Mouse (Mus musculus): ENCODE data around the gene A930004D18Rik. TPM values are rescaled to one million over a fixed set of nuclear protein-coding genes. Genes with fewer than 3 reads are reported as not detected.

Gene A930004D18Rik
- polyA plus RNA-seq, 1 experiment from 2014 or later, result 9.8 TPM

DNA sequence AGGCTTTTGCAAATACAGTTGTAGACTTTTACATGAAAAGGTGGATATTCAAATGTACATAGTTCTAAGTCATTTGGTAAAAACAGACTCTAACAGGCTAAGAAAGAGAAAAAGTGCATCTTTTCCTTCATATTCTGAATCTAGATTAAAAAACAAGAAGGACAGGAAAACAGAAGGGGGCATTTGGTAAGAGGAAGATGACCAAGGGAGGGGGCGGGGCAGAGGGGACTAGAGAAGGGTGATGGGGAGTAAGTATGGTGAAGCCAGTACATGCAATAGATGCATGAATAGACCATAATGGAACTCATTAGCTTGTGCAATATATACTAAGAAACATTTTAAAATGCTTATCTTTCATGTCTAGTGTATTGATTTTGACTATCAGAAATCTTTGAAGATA lies 22.9 kb upstream of the A930004D18Rik start:
- no peaks in the 10 kb centered on the region for H3K9me3 ChIP-seq (ENCODE audit: control insufficient read depth, low read length)
- ATAC-seq, result no peak
- no peaks in the 10 kb centered on the region for H3K36me3 ChIP-seq (ENCODE audit: control insufficient read depth, insufficient read depth, low read length)
- H3K9ac ChIP-seq (ENCODE audit: low read depth, low read length), result no peak overlapping the region
- WGBS, result 81% methylated on average over 1 of the region's 1 CpGs
- H3K4me3 ChIP-seq (ENCODE audit: low read length), result no peak overlapping the region
- H3K4me2 ChIP-seq (ENCODE audit: low read depth, low read length), result no peak overlapping the region
- H3K27ac ChIP-seq (ENCODE audit: low read length), result no peak overlapping the region
- no peaks in the 10 kb centered on the region for H3K27me3 ChIP-seq (replicated peaks; ENCODE audit: control insufficient read depth, insufficient read depth, low read length)
- H3K4me1 ChIP-seq (ENCODE audit: control insufficient read depth, insufficient read depth, low read length), result no peaks in the 10 kb centered on the region

DNA sequence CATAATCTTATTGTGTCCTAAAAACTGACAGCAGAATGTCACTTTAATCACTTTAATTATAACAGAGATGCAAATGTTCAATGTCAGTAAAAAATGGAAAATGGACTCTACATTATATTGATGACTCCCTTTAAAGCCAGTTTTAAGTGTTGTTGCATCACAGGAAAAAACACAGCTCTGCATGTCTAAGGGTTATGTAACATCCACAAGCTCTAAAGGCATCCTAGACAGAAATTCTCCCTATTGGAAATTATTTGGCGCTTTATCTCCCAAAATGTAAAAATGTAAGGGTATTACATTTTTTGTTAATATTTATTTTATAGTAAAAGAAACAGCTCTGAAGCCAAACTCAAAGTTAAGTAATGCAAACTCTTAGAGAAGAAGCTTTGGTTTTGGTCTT lies 22.4 kb upstream of the A930004D18Rik start:
- no peak for ATAC-seq
- Histone ChIP-seq H3K9ac (ENCODE audit: low read depth, low read length) (no peak overlapping the region), H3K27me3 (replicated peaks; ENCODE audit: control insufficient read depth, insufficient read depth, low read length) (no peaks in the 10 kb centered on the region), H3K36me3 (ENCODE audit: control insufficient read depth, insufficient read depth, low read length) (no peaks in the 10 kb centered on the region), H3K4me1 (ENCODE audit: control insufficient read depth, insufficient read depth, low read length) (no peaks in the 10 kb centered on the region), H3K9me3 (ENCODE audit: control insufficient read depth, low read length) (no peaks in the 10 kb centered on the region), H3K27ac (ENCODE audit: low read length) (no peak overlapping the region), H3K4me3 (ENCODE audit: low read length) (no peak overlapping the region), H3K4me2 (ENCODE audit: low read depth, low read length) (no peak overlapping the region)
- WGBS, result 89% methylated on average over 1 of the region's 1 CpGs

- WGBS, result 46% methylated on average over 2 of the region's 2 CpGs
- no peak overlapping the region for H3K9ac ChIP-seq (ENCODE audit: low read depth, low read length)
- ATAC-seq, result no peak
- H3K4me2 ChIP-seq (ENCODE audit: low read depth, low read length), result no peak overlapping the region
- H3K4me3 ChIP-seq (ENCODE audit: low read length), result no peak overlapping the region
- no peaks in the 10 kb centered on the region for H3K9me3 ChIP-seq (ENCODE audit: control insufficient read depth, low read length)
- no peaks in the 10 kb centered on the region for H3K27me3 ChIP-seq (replicated peaks; ENCODE audit: control insufficient read depth, insufficient read depth, low read length)
- 0 out of 2 replicates have a peak, but pooled peaks cover under 1% of the 10 kb centered on the region for H3K4me1 ChIP-seq (ENCODE audit: control insufficient read depth, insufficient read depth, low read length)
- no peak overlapping the region for H3K27ac ChIP-seq (ENCODE audit: low read length)
- H3K36me3 ChIP-seq (ENCODE audit: control insufficient read depth, insufficient read depth, low read length), result no peaks in the 10 kb centered on the region
Observed at GRCm38 (mm10) chr2:18059063-18059462, 21.5 kb upstream of the A930004D18Rik start.

- Histone ChIP-seq H3K4me2 (ENCODE audit: low read depth, low read length) (peak overlapping the region; percentile 92), H3K9ac (ENCODE audit: low read depth, low read length) (peak overlapping the region; percentile 94), H3K4me3 (ENCODE audit: low read length) (peak overlapping the region; percentile 62), H3K36me3 (ENCODE audit: control insufficient read depth, insufficient read depth, low read length) (no peaks in the 10 kb centered on the region), H3K4me1 (ENCODE audit: control insufficient read depth, insufficient read depth, low read length) (0 out of 2 replicates have a peak, but pooled peaks cover 3% of the 10 kb centered on the region), H3K27ac (ENCODE audit: low read length) (peak overlapping the region; percentile 100), H3K9me3 (ENCODE audit: control insufficient read depth, low read length) (no peaks in the 10 kb centered on the region), H3K27me3 (replicated peaks; ENCODE audit: control insufficient read depth, insufficient read depth, low read length) (no peaks in the 10 kb centered on the region)
- no peak for ATAC-seq
- 27% methylated on average over 9 of the region's 9 CpGs for WGBS
Observed at GRCm38 (mm10) chr2:18058146-18058708, 20.7 kb upstream of the A930004D18Rik start.

- WGBS, result under 1% methylated on average over 48 of the region's 48 CpGs
- H3K27me3 ChIP-seq (replicated peaks; ENCODE audit: control insufficient read depth, insufficient read depth, low read length), result no peaks in the 10 kb centered on the region
- H3K4me3 ChIP-seq (ENCODE audit: low read length), result peak overlapping the region; percentile 62
- no peaks in the 10 kb centered on the region for H3K9me3 ChIP-seq (ENCODE audit: control insufficient read depth, low read length)
- H3K4me1 ChIP-seq (ENCODE audit: control insufficient read depth, insufficient read depth, low read length), result 0 out of 2 replicates have a peak, but pooled peaks cover 3% of the 10 kb centered on the region
- peak overlapping the region; percentile 92 for H3K4me2 ChIP-seq (ENCODE audit: low read depth, low read length)
- H3K9ac ChIP-seq (ENCODE audit: low read depth, low read length), result peak overlapping the region; percentile 94
- peak; percentile 0; the same call in 1 of the 2 replicates for ATAC-seq
- peak overlapping the region; percentile 100 for H3K27ac ChIP-seq (ENCODE audit: low read length)
- no peaks in the 10 kb centered on the region for H3K36me3 ChIP-seq (ENCODE audit: control insufficient read depth, insufficient read depth, low read length)
Observed at GRCm38 (mm10) chr2:18057336-18058145, 20.0 kb upstream of the A930004D18Rik start.

DNA sequence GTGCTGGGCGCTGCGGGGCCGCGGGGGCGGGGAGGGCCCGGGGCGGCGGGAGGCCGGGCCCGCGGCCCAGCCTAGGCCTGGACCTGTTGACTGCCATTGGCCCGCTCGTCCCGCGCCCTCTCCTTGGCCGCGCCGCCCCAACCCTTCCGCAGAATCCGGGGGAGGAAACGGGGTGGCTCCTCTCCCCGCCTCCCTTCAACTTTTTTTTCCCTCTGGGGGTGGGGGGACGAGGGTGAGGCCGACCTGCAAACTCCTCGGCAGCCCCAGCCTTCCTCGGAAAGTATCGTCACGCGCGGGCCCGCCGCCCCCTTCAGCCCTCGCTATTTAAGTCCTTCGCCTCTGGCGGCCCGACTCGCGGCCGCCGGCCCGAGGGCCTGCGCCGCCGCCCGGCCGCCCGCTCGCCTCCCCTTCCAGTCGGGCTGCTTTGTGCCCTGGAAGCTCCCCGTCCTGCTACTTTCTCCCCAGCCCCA lies 19.3 kb upstream of the A930004D18Rik start:
- Histone ChIP-seq H3K9me3 (ENCODE audit: control insufficient read depth, low read length) (no peaks in the 10 kb centered on the region), H3K36me3 (ENCODE audit: control insufficient read depth, insufficient read depth, low read length) (no peaks in the 10 kb centered on the region), H3K27me3 (replicated peaks; ENCODE audit: control insufficient read depth, insufficient read depth, low read length) (no peaks in the 10 kb centered on the region), H3K4me2 (ENCODE audit: low read depth, low read length) (peak overlapping the region; percentile 92), H3K9ac (ENCODE audit: low read depth, low read length) (peak overlapping the region; percentile 94), H3K4me1 (ENCODE audit: control insufficient read depth, insufficient read depth, low read length) (0 out of 2 replicates have a peak, but pooled peaks cover 3% of the 10 kb centered on the region), H3K4me3 (ENCODE audit: low read length) (peak overlapping the region; percentile 62), H3K27ac (ENCODE audit: low read length) (peak overlapping the region; percentile 100)
- WGBS, result 1% methylated on average over 46 of the region's 50 CpGs
- ATAC-seq, result peak; percentile 99

GRCm38 (mm10) chr2:18055929-18056785 lies 18.6 kb upstream of the A930004D18Rik start:
- Histone ChIP-seq H3K36me3 (ENCODE audit: control insufficient read depth, insufficient read depth, low read length) (no peaks in the 10 kb centered on the region), H3K27ac (ENCODE audit: low read length) (peak overlapping the region; percentile 100), H3K4me2 (ENCODE audit: low read depth, low read length) (peak overlapping the region; percentile 92), H3K9ac (ENCODE audit: low read depth, low read length) (peak overlapping the region; percentile 94), H3K27me3 (replicated peaks; ENCODE audit: control insufficient read depth, insufficient read depth, low read length) (no peaks in the 10 kb centered on the region), H3K4me3 (ENCODE audit: low read length) (peak overlapping the region; percentile 62), H3K9me3 (ENCODE audit: control insufficient read depth, low read length) (no peaks in the 10 kb centered on the region), H3K4me1 (ENCODE audit: control insufficient read depth, insufficient read depth, low read length) (0 out of 2 replicates have a peak, but pooled peaks cover 3% of the 10 kb centered on the region)
- peak; percentile 91 for ATAC-seq
- WGBS, result under 1% methylated on average over 51 of the region's 66 CpGs

- no peak for ATAC-seq
- peaks cover 8% of the 10 kb centered on the region; the same call in 1 of the 2 replicates for H3K4me1 ChIP-seq (ENCODE audit: control insufficient read depth, insufficient read depth, low read length)
- peak within 1 kb of the TSS; percentile 62 for H3K4me3 ChIP-seq (ENCODE audit: low read length)
- no peaks in the 10 kb centered on the region for H3K36me3 ChIP-seq (ENCODE audit: control insufficient read depth, insufficient read depth, low read length)
- H3K27me3 ChIP-seq (replicated peaks; ENCODE audit: control insufficient read depth, insufficient read depth, low read length), result no peaks in the 10 kb centered on the region
- peak within 1 kb of the TSS; percentile 66 for H3K4me2 ChIP-seq (ENCODE audit: low read depth, low read length)
- peak within 1 kb of the TSS; percentile 100 for H3K27ac ChIP-seq (ENCODE audit: low read length)
- H3K9me3 ChIP-seq (ENCODE audit: control insufficient read depth, low read length), result no peaks in the 10 kb centered on the region
- peak within 1 kb of the TSS; percentile 94 for H3K9ac ChIP-seq (ENCODE audit: low read depth, low read length)
- 6% methylated on average over 20 of the region's 20 CpGs for WGBS
Observed at GRCm38 (mm10) chr2:18055016-18055928, 17.7 kb upstream of the A930004D18Rik start, which contains the start of gene Mllt10. Gene Mllt10 (plus strand): TSS chr2:18055237.
